Mouse (Mus musculus): ENCODE data around the gene Nup50. TPM values are rescaled to one million over a fixed set of nuclear protein-coding genes. Genes with fewer than 3 reads are reported as not detected.

Nup50 gene
- polyA plus RNA-seq, 1 experiment from 2014 or later, result 15.2 TPM

GRCm38 (mm10) chr15:84973544-84973871 is 50.3 kb downstream of the Nup50 start:
- Histone ChIP-seq H3K4me1 (ENCODE audit: insufficient read depth) (0 out of 2 replicates have a peak, but pooled peaks cover 2% of the 10 kb centered on the region), H3K27ac (ENCODE audit: low read depth) (no peak overlapping the region), H3K4me3 (ENCODE audit: low read depth, low read length) (no peak overlapping the region), H3K9ac (replicated peaks) (no peak overlapping the region), H3K36me3 (replicated peaks; ENCODE audit: insufficient read depth, low read length) (no peaks in the 10 kb centered on the region), H3K9me3 (ENCODE audit: low read length) (no peaks in the 10 kb centered on the region), H3K4me2 (ENCODE audit: low read depth, low read length) (no peak overlapping the region), H3K27me3 (ENCODE audit: insufficient read depth, low read length) (no peaks in the 10 kb centered on the region)
- ATAC-seq (no peak), DNase-seq (no peak)
- 60% methylated on average over 3 of the region's 3 CpGs for WGBS (ENCODE audit: insufficient replicate concordance)
- TF ChIP-seq EP300 (IDR thresholded peaks at IDR 0.05; ENCODE audit: low read depth) (no peak), CTCF (IDR thresholded peaks at IDR 0.05; ENCODE audit: low read depth) (no peak)

- TF ChIP-seq EP300 (IDR thresholded peaks at IDR 0.05; ENCODE audit: low read depth) (no peak), CTCF (IDR thresholded peaks at IDR 0.05; ENCODE audit: low read depth) (no peak)
- DNase-seq (no peak), ATAC-seq (no peak)
- H3K27ac ChIP-seq (ENCODE audit: low read depth), result no peak overlapping the region
- no peak overlapping the region for H3K4me3 ChIP-seq (ENCODE audit: low read depth, low read length)
- H3K36me3 ChIP-seq (replicated peaks; ENCODE audit: insufficient read depth, low read length), result no peaks in the 10 kb centered on the region
- 51% methylated on average over 4 of the region's 4 CpGs for WGBS (ENCODE audit: insufficient replicate concordance)
- no peaks in the 10 kb centered on the region for H3K27me3 ChIP-seq (ENCODE audit: insufficient read depth, low read length)
- no peak overlapping the region for H3K4me2 ChIP-seq (ENCODE audit: low read depth, low read length)
- no peaks in the 10 kb centered on the region for H3K9me3 ChIP-seq (ENCODE audit: low read length)
- 0 out of 2 replicates have a peak, but pooled peaks cover 2% of the 10 kb centered on the region for H3K4me1 ChIP-seq (ENCODE audit: insufficient read depth)
- no peak overlapping the region for H3K9ac ChIP-seq (replicated peaks)
Observed at GRCm38 (mm10) chr15:84975729-84976128, 52.5 kb downstream of the Nup50 start.

GRCm38 (mm10) chr15:84981609-84982313 is 58.5 kb downstream of the Nup50 start:
- TF ChIP-seq EP300 (IDR thresholded peaks at IDR 0.05; ENCODE audit: low read depth) (no peak), CTCF (IDR thresholded peaks at IDR 0.05; ENCODE audit: low read depth) (no peak)
- no peak overlapping the region for H3K9ac ChIP-seq (replicated peaks)
- no peaks in the 10 kb centered on the region for H3K36me3 ChIP-seq (replicated peaks; ENCODE audit: insufficient read depth, low read length)
- no peak for ATAC-seq
- H3K27me3 ChIP-seq (ENCODE audit: insufficient read depth, low read length), result no peaks in the 10 kb centered on the region
- H3K4me1 ChIP-seq (ENCODE audit: insufficient read depth), result peaks cover 12% of the 10 kb centered on the region
- DNase-seq, result no peak
- no peaks in the 10 kb centered on the region for H3K9me3 ChIP-seq (ENCODE audit: low read length)
- H3K4me3 ChIP-seq (ENCODE audit: low read depth, low read length), result no peak overlapping the region
- H3K27ac ChIP-seq (ENCODE audit: low read depth), result 0 out of 2 replicates have a peak overlapping the region, but pooled peaks have one; percentile 22
- WGBS (ENCODE audit: insufficient replicate concordance), result 50% methylated on average over 9 of the region's 9 CpGs
- H3K4me2 ChIP-seq (ENCODE audit: low read depth, low read length), result no peak overlapping the region

GRCm38 (mm10) chr15:84982888-84983287 is 59.7 kb downstream of the Nup50 start:
- TF ChIP-seq CTCF (IDR thresholded peaks at IDR 0.05; ENCODE audit: low read depth) (no peak), EP300 (IDR thresholded peaks at IDR 0.05; ENCODE audit: low read depth) (no peak)
- Histone ChIP-seq H3K27me3 (ENCODE audit: insufficient read depth, low read length) (no peaks in the 10 kb centered on the region), H3K9ac (replicated peaks) (no peak overlapping the region), H3K27ac (ENCODE audit: low read depth) (no peak overlapping the region), H3K9me3 (ENCODE audit: low read length) (no peaks in the 10 kb centered on the region), H3K4me1 (ENCODE audit: insufficient read depth) (peaks cover 17% of the 10 kb centered on the region), H3K4me3 (ENCODE audit: low read depth, low read length) (no peak overlapping the region), H3K36me3 (replicated peaks; ENCODE audit: insufficient read depth, low read length) (no peaks in the 10 kb centered on the region), H3K4me2 (ENCODE audit: low read depth, low read length) (no peak overlapping the region)
- peak; percentile 62 for ATAC-seq
- WGBS (ENCODE audit: insufficient replicate concordance), result 81% methylated on average over 3 of the region's 3 CpGs
- peak; percentile 34 for DNase-seq

- no peak for ATAC-seq
- Histone ChIP-seq H3K4me2 (ENCODE audit: low read depth, low read length) (no peak overlapping the region), H3K9ac (replicated peaks) (no peak overlapping the region), H3K4me3 (ENCODE audit: low read depth, low read length) (no peak overlapping the region), H3K27ac (ENCODE audit: low read depth) (no peak overlapping the region), H3K27me3 (ENCODE audit: insufficient read depth, low read length) (no peaks in the 10 kb centered on the region), H3K36me3 (replicated peaks; ENCODE audit: insufficient read depth, low read length) (no peaks in the 10 kb centered on the region), H3K4me1 (ENCODE audit: insufficient read depth) (peaks cover 24% of the 10 kb centered on the region), H3K9me3 (ENCODE audit: low read length) (no peaks in the 10 kb centered on the region)
- no peak for DNase-seq
- 75% methylated on average over 7 of the region's 7 CpGs for WGBS (ENCODE audit: insufficient replicate concordance)
- TF ChIP-seq CTCF (IDR thresholded peaks at IDR 0.05; ENCODE audit: low read depth) (no peak), EP300 (IDR thresholded peaks at IDR 0.05; ENCODE audit: low read depth) (no peak)
Observed at GRCm38 (mm10) chr15:84983721-84984120, 60.5 kb downstream of the Nup50 start.

GRCm38 (mm10) chr15:84985516-84986160 is 62.4 kb downstream of the Nup50 start:
- Histone ChIP-seq H3K27me3 (ENCODE audit: insufficient read depth, low read length) (no peaks in the 10 kb centered on the region), H3K4me2 (ENCODE audit: low read depth, low read length) (no peak overlapping the region), H3K27ac (ENCODE audit: low read depth) (no peak overlapping the region), H3K36me3 (replicated peaks; ENCODE audit: insufficient read depth, low read length) (no peaks in the 10 kb centered on the region), H3K9ac (replicated peaks) (no peak overlapping the region), H3K4me1 (ENCODE audit: insufficient read depth) (peaks cover 24% of the 10 kb centered on the region), H3K4me3 (ENCODE audit: low read depth, low read length) (no peak overlapping the region), H3K9me3 (ENCODE audit: low read length) (no peaks in the 10 kb centered on the region)
- ATAC-seq (no peak), DNase-seq (no peak)
- WGBS (ENCODE audit: insufficient replicate concordance), result 76% methylated on average over 12 of the region's 12 CpGs
- TF ChIP-seq EP300 (IDR thresholded peaks at IDR 0.05; ENCODE audit: low read depth), result no peak
- TF ChIP-seq CTCF (IDR thresholded peaks at IDR 0.05; ENCODE audit: low read depth), result no peak
